Mouse (Mus musculus): Measurements from ENCODE around the gene Poll.

DNA sequence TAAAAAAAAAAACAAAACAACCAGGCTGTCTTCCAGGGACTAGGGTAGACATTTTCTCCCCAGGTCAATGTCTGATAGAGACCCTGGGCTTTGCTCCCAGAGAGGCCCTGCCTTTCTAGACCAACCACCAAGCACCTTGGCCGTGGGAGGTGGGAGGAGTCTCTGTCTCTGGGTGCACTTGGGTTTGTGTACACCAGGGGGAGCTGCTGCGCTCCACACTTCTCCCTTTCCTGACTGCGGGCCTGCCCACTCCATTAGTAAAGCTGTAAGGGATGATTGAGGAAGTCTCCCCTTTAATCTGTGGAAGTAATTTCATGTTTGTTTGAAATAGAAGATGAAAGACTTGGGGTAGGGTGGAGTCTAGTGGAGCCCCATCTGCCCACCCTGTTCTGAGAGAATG is 20.9 kb upstream of the Poll start:
- TF ChIP-seq CTCF (conservative IDR thresholded peaks at IDR 0.05; ENCODE audit: low read length): peak; percentile 71
- TF ChIP-seq NANOG (IDR thresholded peaks at IDR 0.05; ENCODE audit: borderline replicate concordance, low read length): no peak
